Mouse (Mus musculus) embryonic fibroblast, embryonic 13.5 days (primary cell): ENCODE measurements around the gene Pld1. TPM values are rescaled to one million over a fixed set of nuclear protein-coding genes. Genes with fewer than 3 reads are reported as not detected.

Experiments
- H3K27ac ChIP-seq: 2 replicates; pipeline ENCODE4 v1.5.1; 2012; ENCODE audit warnings: low read length, control low read depth, inconsistent platforms; ENCODE audit not compliant: insufficient read depth
- H3K4me1 ChIP-seq: 2 replicates; pipeline ENCODE4 v1.6.1; 2011; ENCODE audit warnings: low read length; ENCODE audit not compliant: control insufficient read depth, insufficient read depth
- H3K4me3 ChIP-seq: 2 replicates; pipeline ENCODE4 v1.5.1; 2011; ENCODE audit warnings: mild to moderate bottlenecking, control low read depth, low read length; ENCODE audit not compliant: insufficient read depth
- CTCF ChIP-seq: IDR thresholded peaks from 2 replicates; pipeline ENCODE4 v1.5.1; 2011; ENCODE audit warnings: mild to moderate bottlenecking, control low read depth, low read length, moderate library complexity, borderline replicate concordance; ENCODE audit not compliant: insufficient read depth
- POLR2A ChIP-seq: IDR thresholded peaks from 2 replicates; pipeline ENCODE4 v1.6.1; 2011; ENCODE audit warnings: low read depth, mild to moderate bottlenecking, control low read depth, low read length, moderate library complexity
- polyA plus RNA-seq: library from polyadenylated mRNA; stranded (reverse); fragments of >200 nt; gene quantifications from 2 replicates; pipeline ENCODE4 v1.2.4, GENCODE M21; 2011; ENCODE audit warnings: low read depth; ENCODE audit not compliant: missing spikeins, insufficient read length

Pld1 gene
- polyA plus RNA-seq, 1 experiment, result 13.3 TPM

DNA sequence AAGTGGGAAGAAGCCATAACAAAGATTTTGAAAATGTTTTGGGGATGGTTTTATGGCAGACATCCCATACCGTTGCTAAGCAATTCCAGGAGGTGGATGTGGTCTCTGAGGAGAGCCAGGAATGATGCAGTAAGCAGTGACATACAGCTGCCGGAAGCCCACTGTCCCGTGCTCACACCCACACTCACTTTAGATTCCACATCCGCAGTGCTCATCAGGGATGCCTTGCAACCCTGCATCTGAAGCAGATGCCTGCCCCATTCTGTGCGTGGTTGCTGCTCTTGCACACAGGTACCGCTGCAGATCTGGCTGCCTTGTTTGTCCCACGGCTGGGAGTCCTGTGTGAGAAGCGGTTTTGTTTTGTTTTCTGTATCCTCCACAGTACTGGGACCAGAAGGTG is 30.2 kb downstream of the Pld1 start:
- no peak overlapping the region for H3K4me3 ChIP-seq
- no peak overlapping the region for H3K27ac ChIP-seq
- no peak for TF ChIP-seq CTCF
- TF ChIP-seq POLR2A, result no peak
- H3K4me1 ChIP-seq, result peaks cover 4% of the 10 kb centered on the region; the same call in 1 of the 2 replicates

DNA sequence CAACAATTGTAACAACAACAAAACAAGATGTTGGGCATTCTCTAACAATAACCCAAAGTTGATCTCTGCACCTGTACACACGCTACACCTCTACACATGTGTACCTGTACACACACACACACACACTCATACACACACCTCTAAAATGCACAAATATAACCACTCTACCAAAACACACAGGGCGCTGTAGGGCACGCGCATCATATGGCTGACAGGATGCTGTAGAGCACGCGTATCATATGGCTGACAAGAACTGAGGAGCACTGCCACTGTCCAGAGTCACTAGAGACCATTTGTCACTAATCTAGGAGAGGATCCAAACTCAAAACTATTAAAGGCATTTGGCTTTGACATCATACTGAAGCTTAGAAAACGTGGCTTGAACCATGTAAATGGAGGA is 35.4 kb downstream of the Pld1 start:
- no peak for TF ChIP-seq POLR2A
- no peak overlapping the region for H3K4me3 ChIP-seq
- H3K4me1 ChIP-seq, result peaks cover 2% of the 10 kb centered on the region
- H3K27ac ChIP-seq, result 0 out of 2 replicates have a peak overlapping the region, but pooled peaks have one; percentile 14

GRCm38 (mm10) chr3:27974981-27975380 is 36.5 kb downstream of the Pld1 start:
- no peak for TF ChIP-seq CTCF
- no peak for TF ChIP-seq POLR2A
- Histone ChIP-seq H3K4me1 (peaks cover 2% of the 10 kb centered on the region), H3K27ac (no peak overlapping the region), H3K4me3 (no peak overlapping the region)

DNA sequence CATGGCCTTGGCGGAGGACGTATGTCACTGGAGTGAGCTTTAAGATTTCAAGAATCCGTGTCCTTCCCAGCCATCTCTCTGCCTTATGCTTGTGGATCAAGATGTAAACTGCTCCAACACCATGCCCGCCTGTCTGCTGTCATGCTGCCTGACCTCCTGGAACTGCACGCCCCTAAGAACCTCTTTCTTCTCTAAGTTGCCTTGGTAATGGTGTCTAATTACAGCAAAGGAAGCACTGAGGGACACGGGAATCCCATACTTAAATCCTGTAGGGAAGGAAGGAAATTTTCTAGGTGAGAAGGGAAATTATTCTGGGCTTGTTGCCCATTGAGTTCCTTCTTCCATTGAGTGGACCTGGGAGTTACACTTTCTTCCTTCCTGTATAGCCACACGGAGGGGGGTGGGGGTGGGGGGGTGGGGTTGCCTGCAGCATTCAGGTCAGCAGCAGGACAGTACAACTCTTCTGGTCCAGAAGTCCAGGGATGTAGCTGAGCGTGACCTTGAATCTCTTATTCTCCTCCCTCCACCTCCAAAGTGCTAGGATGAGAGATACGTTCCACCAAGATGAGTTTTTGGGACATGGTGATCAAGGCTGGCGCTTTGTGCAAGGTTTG is 38.5 kb downstream of the Pld1 start:
- H3K27ac ChIP-seq, result no peak overlapping the region
- no peak overlapping the region for H3K4me3 ChIP-seq
- H3K4me1 ChIP-seq, result peaks cover 2% of the 10 kb centered on the region
- TF ChIP-seq POLR2A, result no peak
- no peak for TF ChIP-seq CTCF

DNA sequence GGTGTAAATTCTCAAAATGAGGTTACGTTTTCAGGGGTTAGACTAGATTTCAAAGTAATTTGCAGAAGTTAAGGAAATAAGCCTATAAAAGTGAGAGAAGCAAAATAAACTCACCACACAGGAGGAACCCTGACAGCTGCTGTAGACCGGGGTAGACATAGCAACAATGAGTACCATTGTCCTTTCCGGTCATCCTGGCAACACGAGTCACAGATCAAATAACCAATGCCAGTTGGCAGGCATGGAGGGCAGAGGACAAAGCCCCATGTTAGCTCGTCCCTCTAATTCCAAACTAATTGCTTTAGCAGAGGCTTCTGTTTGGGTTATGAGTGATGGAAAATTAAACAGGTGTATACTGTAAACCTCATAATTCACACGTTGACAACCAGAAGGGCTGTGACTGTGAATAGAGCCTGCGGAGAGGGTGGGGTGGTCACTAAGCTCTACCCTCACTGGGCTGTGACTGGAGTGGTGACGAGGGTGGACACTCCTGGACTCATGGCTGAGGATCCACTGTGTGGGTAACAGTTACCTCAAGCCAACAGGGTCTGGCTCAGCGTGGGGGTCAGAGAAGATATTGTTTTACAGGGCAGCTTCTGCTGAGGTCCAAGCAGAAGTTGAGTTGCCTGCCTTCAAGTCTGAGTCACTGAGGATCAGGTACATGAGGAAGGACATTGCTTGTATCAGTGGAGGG is 39.7 kb downstream of the Pld1 start:
- H3K27ac ChIP-seq, result no peak overlapping the region
- TF ChIP-seq POLR2A (no peak), CTCF (no peak)
- peaks cover 2% of the 10 kb centered on the region for H3K4me1 ChIP-seq
- H3K4me3 ChIP-seq, result no peak overlapping the region

DNA sequence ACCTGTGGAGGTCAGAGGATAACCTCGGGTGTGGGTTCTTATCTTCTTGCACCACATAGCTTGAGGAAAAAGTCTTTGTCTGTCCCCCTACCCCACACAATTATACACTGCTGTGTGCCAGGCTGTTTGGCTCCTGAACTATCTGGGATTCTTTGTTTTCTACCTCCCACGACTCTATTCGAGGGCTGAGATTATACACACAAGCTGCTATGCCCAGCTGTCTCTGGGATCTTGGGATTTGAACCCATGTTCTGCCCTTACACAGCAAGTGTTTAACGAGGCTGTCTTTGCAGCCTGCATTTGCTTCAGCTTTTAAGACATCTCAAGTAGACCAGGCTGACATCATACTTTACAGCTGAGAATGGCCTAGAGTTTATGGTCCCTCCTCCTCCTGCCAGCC is 43.1 kb downstream of the Pld1 start:
- H3K4me1 ChIP-seq, result 0 out of 2 replicates have a peak, but pooled peaks cover 4% of the 10 kb centered on the region
- no peak overlapping the region for H3K27ac ChIP-seq
- no peak overlapping the region for H3K4me3 ChIP-seq
- TF ChIP-seq CTCF (no peak), POLR2A (no peak)

DNA sequence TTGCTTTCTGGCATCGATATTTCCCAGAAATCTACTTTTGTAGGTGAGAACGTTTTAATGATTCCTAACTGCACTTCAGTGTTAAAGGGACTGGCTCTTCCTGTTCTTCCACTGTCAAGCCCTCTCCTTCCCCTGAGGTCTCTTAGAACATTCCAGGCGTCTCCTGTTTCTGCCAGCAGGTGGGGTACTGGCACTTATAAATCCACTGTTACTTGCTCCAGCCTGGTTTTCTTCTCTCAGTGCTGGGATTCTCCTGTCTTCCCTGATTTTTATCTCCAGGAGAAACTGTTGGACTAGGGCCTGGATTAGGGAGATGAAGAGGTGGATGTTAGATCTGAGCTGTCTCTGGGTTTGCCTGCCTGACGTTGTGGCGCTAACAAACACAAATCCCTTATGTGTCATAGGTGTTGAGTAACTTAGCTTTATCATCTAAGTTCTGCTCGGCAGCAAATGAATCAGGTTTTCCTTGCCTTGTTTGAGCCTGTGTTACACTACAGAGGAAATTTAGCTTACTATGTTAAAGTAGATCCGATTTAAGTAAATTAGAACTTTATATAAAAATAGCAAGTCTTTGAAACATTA is 44.0 kb downstream of the Pld1 start:
- Histone ChIP-seq H3K4me3 (no peak overlapping the region), H3K27ac (no peak overlapping the region), H3K4me1 (0 out of 2 replicates have a peak, but pooled peaks cover 4% of the 10 kb centered on the region)
- TF ChIP-seq CTCF, result no peak
- no peak for TF ChIP-seq POLR2A

DNA sequence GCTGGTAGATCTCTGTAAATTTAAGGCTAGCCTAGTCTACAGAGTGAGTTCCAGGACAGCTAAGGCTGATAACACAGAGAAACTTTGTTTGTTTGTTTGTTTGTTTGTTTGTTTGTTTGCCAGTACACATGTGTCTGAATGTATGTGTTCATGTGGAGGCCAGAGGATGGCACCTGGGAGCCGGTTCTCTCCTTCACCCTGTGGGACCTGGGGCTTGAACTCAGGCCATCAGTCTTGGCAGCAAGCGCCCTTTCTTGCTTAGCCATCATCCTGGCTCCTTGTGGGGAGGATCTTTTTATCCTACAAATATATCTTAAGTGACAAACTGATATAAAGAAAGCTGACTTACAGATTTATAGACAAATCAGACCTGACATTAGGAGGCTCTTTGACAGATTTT is 44.8 kb downstream of the Pld1 start:
- Histone ChIP-seq H3K4me1 (0 out of 2 replicates have a peak, but pooled peaks cover 9% of the 10 kb centered on the region), H3K27ac (no peak overlapping the region), H3K4me3 (no peak overlapping the region)
- no peak for TF ChIP-seq POLR2A
- no peak for TF ChIP-seq CTCF

DNA sequence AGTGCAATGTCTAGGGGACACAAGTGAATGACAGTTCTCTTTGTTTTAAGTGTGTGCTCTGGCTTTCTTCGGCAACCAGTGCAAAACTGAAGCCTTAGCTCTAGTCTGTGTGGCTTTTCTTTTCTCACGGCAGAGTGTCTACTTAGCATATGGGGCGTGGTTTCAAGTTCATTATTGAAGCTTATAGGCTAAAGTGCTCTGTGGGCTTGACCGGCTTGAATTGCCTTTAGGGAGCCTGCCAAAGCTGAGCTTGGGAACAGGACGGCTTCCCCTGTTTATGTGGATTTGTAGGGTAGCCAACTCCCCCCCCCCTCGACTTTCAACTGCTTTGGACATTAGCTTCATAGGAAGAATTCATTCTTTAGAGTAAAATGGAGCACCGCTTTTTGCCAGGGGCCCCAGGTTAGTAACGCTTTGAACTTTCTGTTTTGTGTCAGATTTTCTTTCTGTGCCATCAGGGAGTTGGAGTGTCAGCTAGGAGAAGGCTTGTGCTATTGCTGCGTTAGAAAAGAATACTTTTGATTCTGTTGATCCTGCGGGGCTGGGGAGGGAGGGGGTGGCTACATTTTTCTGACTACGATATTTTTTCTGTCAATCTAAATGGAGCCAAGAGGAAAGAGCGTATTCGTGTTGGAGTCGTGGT is 45.6 kb downstream of the Pld1 start:
- TF ChIP-seq POLR2A (peak; percentile 74), CTCF (no peak)
- Histone ChIP-seq H3K4me3 (peak overlapping the region; percentile 43), H3K27ac (peak overlapping the region; percentile 69), H3K4me1 (0 out of 2 replicates have a peak, but pooled peaks cover 9% of the 10 kb centered on the region)

DNA sequence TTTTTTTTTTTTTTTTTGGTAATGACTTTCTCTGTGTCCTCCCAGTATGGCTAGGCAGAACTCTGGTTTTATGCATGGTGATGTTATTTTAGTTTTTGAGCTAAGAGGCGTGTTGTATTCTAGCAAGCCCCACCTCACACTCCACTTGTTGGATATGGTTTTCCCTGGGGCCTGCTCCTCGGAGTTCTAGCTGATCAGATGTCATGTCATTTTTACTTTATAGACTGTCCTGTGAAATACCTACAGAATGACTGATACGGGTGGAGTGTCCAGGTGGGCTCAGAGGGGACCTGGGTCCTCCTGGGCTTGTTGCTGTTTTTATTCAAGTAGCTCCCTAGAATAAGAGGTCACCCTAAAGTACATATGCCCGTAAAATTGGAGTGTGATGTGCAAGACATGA is 46.1 kb downstream of the Pld1 start:
- Histone ChIP-seq H3K4me1 (0 out of 2 replicates have a peak, but pooled peaks cover 9% of the 10 kb centered on the region), H3K4me3 (peak overlapping the region; percentile 43), H3K27ac (peak overlapping the region; percentile 69)
- TF ChIP-seq CTCF, result no peak
- no peak for TF ChIP-seq POLR2A
